Mouse (Mus musculus) right cerebral cortex, adult 18-20 months (tissue): ENCODE results near the gene Zfp184.

Source experiments
- DNase-seq: peaks from one replicate; pipeline ENCODE4 v3.0.0; 2022; ENCODE audit warnings: mixed read lengths

The Zfp184 gene

GRCm38 (mm10) chr13:21993957-21994738, 49.3 kb downstream of the Zfp184 start:
- DNase-seq = no peak

- no peak for DNase-seq
Measured at GRCm38 (mm10) chr13:21994896-21995295, 50.0 kb downstream of the Zfp184 start.

GRCm38 (mm10) chr13:21995331-21995914, 50.5 kb downstream of the Zfp184 start:
- no peak for DNase-seq

- DNase-seq = no peak
Measured at GRCm38 (mm10) chr13:21996101-21996839, 51.4 kb downstream of the Zfp184 start.

- DNase-seq = no peak
Measured at GRCm38 (mm10) chr13:21996840-21997185, 51.9 kb downstream of the Zfp184 start.

- no peak for DNase-seq
Measured at GRCm38 (mm10) chr13:21997201-21997820, 52.4 kb downstream of the Zfp184 start.

- no peak for DNase-seq
Measured at GRCm38 (mm10) chr13:21997821-21998220, 52.9 kb downstream of the Zfp184 start.

GRCm38 (mm10) chr13:21998412-21998811, 53.5 kb downstream of the Zfp184 start:
- DNase-seq = no peak

- DNase-seq = no peak
Measured at GRCm38 (mm10) chr13:21999147-21999546, 54.3 kb downstream of the Zfp184 start.

- no peak for DNase-seq
Measured at GRCm38 (mm10) chr13:22001346-22001745, 56.5 kb downstream of the Zfp184 start.

GRCm38 (mm10) chr13:22001823-22002222, 56.9 kb downstream of the Zfp184 start:
- no peak for DNase-seq

- DNase-seq = no peak
Measured at GRCm38 (mm10) chr13:22005605-22006333, 60.9 kb downstream of the Zfp184 start.

- no peak for DNase-seq
Measured at GRCm38 (mm10) chr13:22006334-22007120, 61.6 kb downstream of the Zfp184 start.

GRCm38 (mm10) chr13:22007121-22007510, 62.2 kb downstream of the Zfp184 start:
- no peak for DNase-seq

- DNase-seq = no peak
Measured at GRCm38 (mm10) chr13:22007872-22008271, 63.0 kb downstream of the Zfp184 start.

GRCm38 (mm10) chr13:22008707-22009106, 63.8 kb downstream of the Zfp184 start:
- no peak for DNase-seq

- no peak for DNase-seq
Measured at GRCm38 (mm10) chr13:22009642-22010041, 64.7 kb downstream of the Zfp184 start, which contains the start of gene Prss16. TSS of gene Prss16 (minus strand) at chr13:22009742.
